Mouse (Mus musculus): ENCODE results near the gene Mamdc2. TPM values are rescaled to one million over a fixed set of nuclear protein-coding genes. Genes with fewer than 3 reads are reported as not detected.

Gene Mamdc2
- polyA plus RNA-seq, 1 experiment from 2014 or later = 1.8 TPM

DNA sequence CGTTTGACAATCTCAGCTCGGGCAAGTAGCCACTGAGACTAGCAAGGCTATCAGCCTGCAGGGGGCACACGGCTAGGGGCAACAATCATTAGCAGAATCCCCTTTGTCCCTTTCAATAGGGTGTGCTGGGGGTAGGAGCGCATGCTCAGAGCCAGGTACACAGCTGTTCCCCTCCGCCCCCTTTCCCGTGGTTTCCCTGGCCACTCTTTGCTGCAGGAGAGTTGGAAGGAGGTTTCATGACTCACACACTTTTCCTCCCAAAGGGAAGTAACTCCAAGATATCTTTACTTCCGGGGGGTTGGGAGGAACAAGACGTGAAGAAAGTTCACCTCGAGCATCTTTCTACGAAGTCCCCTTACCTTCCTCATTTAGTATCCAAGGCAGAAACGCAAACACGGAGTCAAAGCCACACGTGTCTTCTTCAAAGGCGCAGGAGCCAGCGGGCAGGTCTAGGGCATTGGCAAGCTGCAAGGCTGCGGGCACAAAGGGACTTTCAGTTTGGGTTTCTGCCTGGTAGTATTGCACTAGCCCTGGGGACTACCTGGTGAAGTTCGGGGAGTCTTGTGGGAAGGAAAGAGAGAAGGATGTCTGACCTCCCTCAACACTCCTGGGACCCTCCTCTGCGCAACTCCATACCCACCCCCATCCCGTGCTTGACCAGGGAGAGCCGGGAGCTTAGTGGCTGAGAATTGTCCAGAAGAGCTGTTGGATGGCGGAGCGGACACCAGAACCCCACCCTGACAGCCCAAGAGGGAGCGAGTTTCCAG, 838 bp downstream of the Mamdc2 start:
- H3K27me3 ChIP-seq (ENCODE audit: control insufficient read depth, insufficient read depth, low read length) = no peaks in the 10 kb centered on the region
- H3K4me3 ChIP-seq (ENCODE audit: low read length) = peak overlapping the region; percentile 61
- H3K9ac ChIP-seq (ENCODE audit: low read length) = peak overlapping the region; percentile 70
- 2% methylated on average over 23 of the region's 23 CpGs for WGBS
- 0 out of 2 replicates have a peak, but pooled peaks cover under 1% of the 10 kb centered on the region for H3K9me3 ChIP-seq (replicated peaks; ENCODE audit: control insufficient read depth, low read length)
- peaks cover 10% of the 10 kb centered on the region for H3K4me1 ChIP-seq (ENCODE audit: control insufficient read depth, insufficient read depth, low read length)
- H3K27ac ChIP-seq (ENCODE audit: low read length) = no peak overlapping the region
- H3K4me2 ChIP-seq (ENCODE audit: low read depth, low read length) = peak overlapping the region; percentile 98
- no peak for ATAC-seq (replicated peaks; ENCODE audit: extremely low read depth, insufficient read depth, low FRiP score)
- no peaks in the 10 kb centered on the region for H3K36me3 ChIP-seq (ENCODE audit: control insufficient read depth, insufficient read depth)

DNA sequence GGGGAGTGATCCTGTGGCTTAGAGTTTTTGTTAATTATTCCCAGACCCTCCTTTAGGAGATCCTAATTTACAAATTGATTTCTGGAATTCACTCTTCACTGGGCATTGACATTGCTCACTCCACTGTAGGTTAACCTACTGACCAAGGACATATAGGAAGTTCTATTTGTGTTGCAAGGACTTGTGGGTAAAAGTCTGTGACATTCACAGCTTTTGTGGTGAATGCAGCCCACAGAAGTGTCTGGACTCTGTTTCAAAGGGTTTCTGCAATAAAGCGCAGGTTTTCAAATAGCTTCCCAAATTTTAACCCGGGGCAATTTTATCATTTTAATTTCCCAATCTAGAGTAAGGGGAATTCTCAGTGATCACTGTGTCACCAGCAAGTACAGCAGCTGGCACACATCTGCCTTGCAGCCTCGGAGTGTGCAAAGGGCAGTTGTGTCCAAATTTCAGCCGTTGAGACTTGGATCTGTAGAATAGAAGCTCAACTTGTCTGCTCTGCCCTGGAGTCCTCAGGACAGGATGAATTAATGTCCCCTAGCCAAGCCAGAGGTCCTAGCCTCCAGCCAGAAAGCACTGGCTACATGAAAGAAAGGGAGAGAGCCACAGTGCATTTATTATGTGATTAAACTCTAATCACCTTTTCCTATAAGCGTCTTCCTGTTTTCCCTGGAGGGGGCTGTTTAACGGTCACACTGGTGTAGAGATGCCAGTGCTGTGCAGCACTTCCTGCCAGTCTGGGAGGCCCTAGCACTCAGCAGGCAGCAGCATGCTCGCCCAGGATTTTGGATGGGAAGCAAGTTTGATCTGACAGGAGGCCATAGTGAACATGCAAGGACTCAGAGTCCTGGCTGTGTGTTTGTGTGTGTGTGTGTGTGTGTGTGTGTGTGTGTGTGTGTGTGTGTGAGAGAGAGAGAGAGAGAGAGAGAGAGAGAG, 3.1 kb downstream of the Mamdc2 start:
- H3K4me1 ChIP-seq (ENCODE audit: control insufficient read depth, insufficient read depth, low read length) = peaks cover 10% of the 10 kb centered on the region
- H3K4me3 ChIP-seq (ENCODE audit: low read length) = no peak overlapping the region
- no peak overlapping the region for H3K9ac ChIP-seq (ENCODE audit: low read length)
- no peaks in the 10 kb centered on the region for H3K36me3 ChIP-seq (ENCODE audit: control insufficient read depth, insufficient read depth)
- H3K4me2 ChIP-seq (ENCODE audit: low read depth, low read length) = no peak overlapping the region
- no peaks in the 10 kb centered on the region for H3K9me3 ChIP-seq (replicated peaks; ENCODE audit: control insufficient read depth, low read length)
- no peaks in the 10 kb centered on the region for H3K27me3 ChIP-seq (ENCODE audit: control insufficient read depth, insufficient read depth, low read length)
- 46% methylated on average over 7 of the region's 7 CpGs for WGBS
- ATAC-seq (replicated peaks; ENCODE audit: extremely low read depth, insufficient read depth, low FRiP score) = no peak
- no peak overlapping the region for H3K27ac ChIP-seq (ENCODE audit: low read length)

DNA sequence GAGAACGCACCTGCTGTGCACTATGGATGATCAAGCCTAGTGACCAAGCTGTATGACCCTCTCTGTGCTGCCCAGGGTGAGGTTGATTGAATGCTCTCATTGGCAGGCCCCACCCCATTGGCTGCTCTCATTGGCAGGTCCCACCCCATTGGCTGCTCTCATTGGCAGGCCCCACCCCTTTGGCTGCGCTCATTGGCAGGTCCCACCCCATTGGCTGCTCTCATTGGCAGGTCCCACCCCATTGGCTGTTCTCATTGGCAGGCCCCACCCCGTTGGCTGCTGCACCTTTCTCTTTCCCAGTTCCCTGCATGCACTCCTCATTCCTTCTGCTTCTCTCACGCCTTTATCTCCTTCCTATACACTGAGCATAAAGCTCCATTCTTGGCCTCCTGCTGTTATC, 12.5 kb downstream of the Mamdc2 start:
- H3K27ac ChIP-seq (ENCODE audit: low read length) = no peak overlapping the region
- ATAC-seq (replicated peaks; ENCODE audit: extremely low read depth, insufficient read depth, low FRiP score) = no peak

DNA sequence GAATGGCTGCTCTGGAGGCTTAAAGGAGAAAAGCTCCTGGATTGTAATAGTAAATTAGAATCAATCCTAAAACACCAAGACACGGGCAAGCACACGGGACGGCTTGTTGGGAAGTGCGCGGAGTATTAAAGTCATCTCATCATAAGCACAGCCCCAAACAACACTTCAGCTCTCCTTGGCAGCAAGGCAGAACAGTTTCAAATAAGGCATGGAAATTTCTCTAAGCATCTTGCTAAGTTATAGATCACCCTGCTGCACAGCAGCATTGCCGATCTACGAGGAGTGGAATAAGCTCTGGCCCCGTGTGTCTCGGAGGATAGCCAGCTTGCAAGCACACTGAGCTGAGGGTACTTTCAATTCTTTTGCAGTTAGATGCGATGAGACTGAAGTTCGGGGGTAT, 13.8 kb downstream of the Mamdc2 start:
- Histone ChIP-seq H3K27me3 (ENCODE audit: control insufficient read depth, insufficient read depth, low read length) (no peaks in the 10 kb centered on the region), H3K4me3 (ENCODE audit: low read length) (no peak overlapping the region), H3K4me1 (ENCODE audit: control insufficient read depth, insufficient read depth, low read length) (no peaks in the 10 kb centered on the region), H3K9ac (ENCODE audit: low read length) (no peak overlapping the region), H3K9me3 (replicated peaks; ENCODE audit: control insufficient read depth, low read length) (no peaks in the 10 kb centered on the region), H3K4me2 (ENCODE audit: low read depth, low read length) (no peak overlapping the region), H3K36me3 (ENCODE audit: control insufficient read depth, insufficient read depth) (no peaks in the 10 kb centered on the region), H3K27ac (ENCODE audit: low read length) (no peak overlapping the region)
- WGBS = 78% methylated on average over 11 of the region's 11 CpGs
- no peak for ATAC-seq (replicated peaks; ENCODE audit: extremely low read depth, insufficient read depth, low FRiP score)

More for the DNA sequence above, 12.5 kb downstream of the Mamdc2 start:
- WGBS = 77% methylated on average over 4 of the region's 4 CpGs
- H3K27me3 ChIP-seq (ENCODE audit: control insufficient read depth, insufficient read depth, low read length) = no peaks in the 10 kb centered on the region
- no peak overlapping the region for H3K4me3 ChIP-seq (ENCODE audit: low read length)
- H3K9ac ChIP-seq (ENCODE audit: low read length) = no peak overlapping the region
- no peaks in the 10 kb centered on the region for H3K9me3 ChIP-seq (replicated peaks; ENCODE audit: control insufficient read depth, low read length)
- no peak overlapping the region for H3K4me2 ChIP-seq (ENCODE audit: low read depth, low read length)
- H3K36me3 ChIP-seq (ENCODE audit: control insufficient read depth, insufficient read depth) = no peaks in the 10 kb centered on the region
- H3K4me1 ChIP-seq (ENCODE audit: control insufficient read depth, insufficient read depth, low read length) = no peaks in the 10 kb centered on the region

DNA sequence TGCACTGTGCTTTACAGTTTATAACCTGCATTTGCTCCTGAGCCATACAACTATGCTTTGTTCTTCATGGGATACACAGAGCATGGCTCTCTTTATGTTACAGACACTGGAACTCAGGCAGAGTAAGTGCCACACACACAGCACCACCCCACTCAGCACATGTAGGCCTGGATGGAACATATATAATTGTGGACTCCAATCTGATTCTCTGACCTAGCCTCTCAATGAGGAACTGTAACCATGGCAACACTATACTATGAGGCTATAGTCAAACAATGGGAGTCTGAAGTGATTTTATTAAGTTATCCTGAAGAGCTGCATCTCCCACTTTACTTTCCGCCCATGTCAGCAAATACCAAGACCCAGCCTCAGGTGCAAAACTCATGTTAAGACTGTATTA, 30.6 kb downstream of the Mamdc2 start:
- Histone ChIP-seq H3K9me3 (replicated peaks; ENCODE audit: control insufficient read depth, low read length) (no peaks in the 10 kb centered on the region), H3K4me1 (ENCODE audit: control insufficient read depth, insufficient read depth, low read length) (no peaks in the 10 kb centered on the region), H3K27ac (ENCODE audit: low read length) (no peak overlapping the region), H3K9ac (ENCODE audit: low read length) (no peak overlapping the region), H3K4me3 (ENCODE audit: low read length) (no peak overlapping the region), H3K27me3 (ENCODE audit: control insufficient read depth, insufficient read depth, low read length) (no peaks in the 10 kb centered on the region), H3K36me3 (ENCODE audit: control insufficient read depth, insufficient read depth) (no peaks in the 10 kb centered on the region), H3K4me2 (ENCODE audit: low read depth, low read length) (no peak overlapping the region)
- ATAC-seq (replicated peaks; ENCODE audit: extremely low read depth, insufficient read depth, low FRiP score) = no peak
- 68% methylated on average over 1 of the region's 1 CpGs for WGBS

DNA sequence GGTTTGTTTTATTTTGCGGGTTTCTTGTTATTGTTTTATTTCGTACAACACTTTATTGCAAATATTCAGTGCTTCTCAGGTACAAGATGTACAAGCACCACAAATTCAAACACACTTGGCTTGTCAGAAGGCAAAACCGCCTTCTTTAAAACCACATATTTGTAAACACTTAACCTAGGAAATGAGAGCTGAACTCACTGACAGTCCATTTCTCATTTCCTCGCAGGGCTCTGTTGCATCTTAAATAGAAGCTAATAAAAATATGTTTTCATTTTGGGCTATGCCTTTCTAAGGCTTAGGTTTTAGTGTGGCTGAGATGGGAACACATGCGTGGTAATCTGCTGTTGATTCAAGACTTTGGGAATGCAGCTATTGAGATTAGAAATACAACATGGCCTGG, 37.4 kb downstream of the Mamdc2 start:
- H3K4me1 ChIP-seq (ENCODE audit: control insufficient read depth, insufficient read depth, low read length) = no peaks in the 10 kb centered on the region
- ATAC-seq (replicated peaks; ENCODE audit: extremely low read depth, insufficient read depth, low FRiP score) = no peak
- no peak overlapping the region for H3K27ac ChIP-seq (ENCODE audit: low read length)
- no peak overlapping the region for H3K4me3 ChIP-seq (ENCODE audit: low read length)
- no peaks in the 10 kb centered on the region for H3K9me3 ChIP-seq (replicated peaks; ENCODE audit: control insufficient read depth, low read length)
- WGBS = 78% methylated on average over 5 of the region's 5 CpGs
- no peaks in the 10 kb centered on the region for H3K27me3 ChIP-seq (ENCODE audit: control insufficient read depth, insufficient read depth, low read length)
- no peak overlapping the region for H3K4me2 ChIP-seq (ENCODE audit: low read depth, low read length)
- no peaks in the 10 kb centered on the region for H3K36me3 ChIP-seq (ENCODE audit: control insufficient read depth, insufficient read depth)
- H3K9ac ChIP-seq (ENCODE audit: low read length) = no peak overlapping the region

DNA sequence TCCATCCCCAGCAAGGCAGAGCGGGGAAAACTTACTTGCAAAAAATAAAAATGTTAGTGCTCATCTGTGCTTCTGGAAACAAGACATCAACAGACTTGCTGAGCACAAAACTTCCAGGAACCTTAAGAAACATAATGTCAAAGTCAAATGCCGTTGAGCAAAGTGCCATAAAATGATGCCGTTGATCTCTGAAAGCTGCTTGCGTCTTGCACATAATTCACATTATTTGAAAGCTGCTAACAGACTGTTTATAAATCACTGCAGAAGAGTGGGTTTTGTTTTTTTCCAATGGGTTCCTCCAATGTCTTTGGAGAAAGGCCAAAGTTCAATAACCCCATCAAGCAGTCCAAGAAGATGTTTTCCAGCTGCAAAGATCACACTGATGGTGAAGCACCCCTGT, 37.9 kb downstream of the Mamdc2 start:
- 85% methylated on average over 4 of the region's 4 CpGs for WGBS
- Histone ChIP-seq H3K4me3 (ENCODE audit: low read length) (no peak overlapping the region), H3K4me2 (ENCODE audit: low read depth, low read length) (no peak overlapping the region), H3K9me3 (replicated peaks; ENCODE audit: control insufficient read depth, low read length) (no peaks in the 10 kb centered on the region), H3K9ac (ENCODE audit: low read length) (no peak overlapping the region), H3K4me1 (ENCODE audit: control insufficient read depth, insufficient read depth, low read length) (no peaks in the 10 kb centered on the region), H3K36me3 (ENCODE audit: control insufficient read depth, insufficient read depth) (no peaks in the 10 kb centered on the region), H3K27me3 (ENCODE audit: control insufficient read depth, insufficient read depth, low read length) (no peaks in the 10 kb centered on the region), H3K27ac (ENCODE audit: low read length) (no peak overlapping the region)
- no peak for ATAC-seq (replicated peaks; ENCODE audit: extremely low read depth, insufficient read depth, low FRiP score)

DNA sequence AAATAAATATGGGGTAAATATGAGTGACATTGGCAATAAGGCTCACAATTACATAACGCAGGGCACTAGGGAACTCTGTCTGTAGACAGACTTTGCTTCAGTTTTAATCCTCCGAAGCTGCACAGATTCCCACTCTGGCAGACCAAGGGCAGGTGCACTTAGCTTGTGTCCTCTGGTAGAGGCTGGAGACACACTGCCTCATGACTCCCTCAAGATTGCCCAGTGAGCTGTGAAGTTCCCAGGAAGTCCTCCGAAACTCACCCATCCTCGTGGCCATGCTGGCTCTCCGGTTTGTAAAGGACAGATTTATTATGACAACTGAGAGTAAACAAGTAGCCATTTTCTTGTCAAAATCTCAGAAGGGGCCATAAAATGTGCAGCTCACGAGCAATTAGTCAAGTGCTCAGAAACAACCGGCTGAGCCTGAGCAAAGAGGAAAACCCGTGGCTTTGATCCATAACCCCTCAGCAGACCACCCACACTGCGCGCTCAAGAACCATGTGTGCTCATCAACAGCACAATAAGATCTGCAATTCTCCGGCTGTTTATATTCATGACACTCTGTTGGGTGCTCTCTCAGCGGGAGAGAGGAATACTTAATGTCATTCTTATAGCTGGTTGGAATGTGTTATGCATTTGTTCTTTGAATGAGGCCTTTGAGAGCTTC, 46.6 kb downstream of the Mamdc2 start:
- Histone ChIP-seq H3K4me1 (ENCODE audit: control insufficient read depth, insufficient read depth, low read length) (no peaks in the 10 kb centered on the region), H3K27ac (ENCODE audit: low read length) (no peak overlapping the region), H3K27me3 (ENCODE audit: control insufficient read depth, insufficient read depth, low read length) (no peaks in the 10 kb centered on the region), H3K4me2 (ENCODE audit: low read depth, low read length) (no peak overlapping the region), H3K9me3 (replicated peaks; ENCODE audit: control insufficient read depth, low read length) (no peaks in the 10 kb centered on the region), H3K9ac (ENCODE audit: low read length) (no peak overlapping the region), H3K36me3 (ENCODE audit: control insufficient read depth, insufficient read depth) (no peaks in the 10 kb centered on the region), H3K4me3 (ENCODE audit: low read length) (no peak overlapping the region)
- ATAC-seq (replicated peaks; ENCODE audit: extremely low read depth, insufficient read depth, low FRiP score) = no peak
- WGBS = 69% methylated on average over 12 of the region's 12 CpGs

Data from heart, embryonic 16.5 days (tissue).